Mouse (Mus musculus): ENCODE results near the gene Cdc42ep5.

The Cdc42ep5 gene

GRCm38 (mm10) chr7:4125306-4125705 lies 39.4 kb downstream of the Cdc42ep5 start:
- DNase-seq (ENCODE audit: low spot score), result no peak

- no peak for DNase-seq (ENCODE audit: low spot score)
Observed at GRCm38 (mm10) chr7:4124856-4125255, 39.8 kb downstream of the Cdc42ep5 start.

- DNase-seq (ENCODE audit: low spot score), result peak; percentile 75
Observed at GRCm38 (mm10) chr7:4124315-4124759, 40.3 kb downstream of the Cdc42ep5 start.

GRCm38 (mm10) chr7:4123732-4124131 lies 40.9 kb downstream of the Cdc42ep5 start:
- DNase-seq (ENCODE audit: low spot score), result peak; percentile 48

GRCm38 (mm10) chr7:4122783-4123182 lies 41.9 kb downstream of the Cdc42ep5 start:
- DNase-seq (ENCODE audit: low spot score), result no peak

- no peak for DNase-seq (ENCODE audit: low spot score)
Observed at GRCm38 (mm10) chr7:4122076-4122768, 42.4 kb downstream of the Cdc42ep5 start.

- DNase-seq (ENCODE audit: low spot score), result no peak
Observed at GRCm38 (mm10) chr7:4119976-4120921, 44.4 kb downstream of the Cdc42ep5 start.

- no peak for DNase-seq (ENCODE audit: low spot score)
Observed at GRCm38 (mm10) chr7:4119344-4119902, 45.2 kb downstream of the Cdc42ep5 start, which contains the start of gene Ttyh1. Ttyh1 (plus strand) TSS chr7:4119408.

GRCm38 (mm10) chr7:4117050-4117814 lies 47.4 kb downstream of the Cdc42ep5 start:
- no peak for DNase-seq (ENCODE audit: low spot score)

GRCm38 (mm10) chr7:4111766-4112165 lies 52.9 kb downstream of the Cdc42ep5 start:
- no peak for DNase-seq (ENCODE audit: low spot score)

- peak; percentile 46 for DNase-seq (ENCODE audit: low spot score)
Observed at GRCm38 (mm10) chr7:4103411-4103810, 61.2 kb downstream of the Cdc42ep5 start.

Measured in MN1 (cell line).